Mouse (Mus musculus) embryonic facial prominence, embryonic 14.5 days (tissue): ENCODE data around the gene Pnrc1. TPM values are rescaled to one million over a fixed set of nuclear protein-coding genes. Genes with fewer than 3 reads are reported as not detected.

Source experiments
- ATAC-seq: fragments of 200-750 bp; cut with Nextera tagmentation; 2 replicates; pipeline ENCODE4 v1.8.0; 2017; ENCODE audit warnings: low read depth, moderate number of reproducible peaks, moderate TSS enrichment
- DNase-seq: peaks from one replicate; pipeline ENCODE4 v3.0.0-alpha.2; 2015; ENCODE audit warnings: low spot score
- H3K27ac ChIP-seq: fragments of 300-500 bp; sonication (generic); replicated peaks from 2 replicates; pipeline ENCODE4 v1.5.1; 2014; ENCODE audit warnings: low read depth, mild to moderate bottlenecking, low read length, moderate library complexity
- H3K27me3 ChIP-seq: fragments of 300-500 bp; sonication (generic); replicated peaks from 2 replicates; pipeline ENCODE4 v1.6.1; 2014; ENCODE audit warnings: low read length; ENCODE audit not compliant: control insufficient read depth, insufficient read depth
- H3K36me3 ChIP-seq: fragments of 300-500 bp; sonication (generic); 2 replicates; pipeline ENCODE4 v1.6.1; 2014; ENCODE audit warnings: low read length, mixed read lengths; ENCODE audit not compliant: control insufficient read depth, insufficient read depth
- H3K4me1 ChIP-seq: fragments of 300-500 bp; sonication (generic); 2 replicates; pipeline ENCODE4 v1.6.1; 2014; ENCODE audit warnings: antibody characterized with exemption, low read length; ENCODE audit not compliant: control insufficient read depth, insufficient read depth
- H3K4me2 ChIP-seq: fragments of 300-500 bp; sonication (generic); 2 replicates; pipeline ENCODE4 v1.6.1; 2014; ENCODE audit warnings: low read depth, mild to moderate bottlenecking, low read length, moderate library complexity, mixed read lengths
- H3K4me3 ChIP-seq: fragments of 300-500 bp; sonication (generic); 2 replicates; pipeline ENCODE4 v1.5.1; 2014; ENCODE audit warnings: low read depth, mild to moderate bottlenecking, low read length
- H3K9ac ChIP-seq: fragments of 300-500 bp; sonication (generic); 2 replicates; pipeline ENCODE4 v1.6.1; 2014; ENCODE audit warnings: low read depth, mild to moderate bottlenecking, low read length, moderate library complexity, mixed read lengths
- H3K9me3 ChIP-seq: fragments of 300-500 bp; sonication (generic); 2 replicates; pipeline ENCODE4 v1.6.1; 2016; ENCODE audit warnings: low read length; ENCODE audit not compliant: control insufficient read depth
- WGBS: fragments of 180-500 bp; shearing (Covaris S2); extraction: QIAGEN DNeasy Blood & Tissue Kit; methylation state at CpG from one replicate; pipeline ENCODE4 v1.1.7; 2014; 5-methylcytosine and 5-hydroxymethylcytosine counted together
- polyA plus RNA-seq: library from polyadenylated mRNA; unstranded; fragments of >200 nt; fragmentation: Nextera tagmentation; extraction: Ambion mirVana; gene quantifications from 2 replicates; pipeline ENCODE4 v1.2.1, GENCODE M21; 2014

Pnrc1 gene
- polyA plus RNA-seq, 1 experiment from 2014 or later = 105 TPM

DNA sequence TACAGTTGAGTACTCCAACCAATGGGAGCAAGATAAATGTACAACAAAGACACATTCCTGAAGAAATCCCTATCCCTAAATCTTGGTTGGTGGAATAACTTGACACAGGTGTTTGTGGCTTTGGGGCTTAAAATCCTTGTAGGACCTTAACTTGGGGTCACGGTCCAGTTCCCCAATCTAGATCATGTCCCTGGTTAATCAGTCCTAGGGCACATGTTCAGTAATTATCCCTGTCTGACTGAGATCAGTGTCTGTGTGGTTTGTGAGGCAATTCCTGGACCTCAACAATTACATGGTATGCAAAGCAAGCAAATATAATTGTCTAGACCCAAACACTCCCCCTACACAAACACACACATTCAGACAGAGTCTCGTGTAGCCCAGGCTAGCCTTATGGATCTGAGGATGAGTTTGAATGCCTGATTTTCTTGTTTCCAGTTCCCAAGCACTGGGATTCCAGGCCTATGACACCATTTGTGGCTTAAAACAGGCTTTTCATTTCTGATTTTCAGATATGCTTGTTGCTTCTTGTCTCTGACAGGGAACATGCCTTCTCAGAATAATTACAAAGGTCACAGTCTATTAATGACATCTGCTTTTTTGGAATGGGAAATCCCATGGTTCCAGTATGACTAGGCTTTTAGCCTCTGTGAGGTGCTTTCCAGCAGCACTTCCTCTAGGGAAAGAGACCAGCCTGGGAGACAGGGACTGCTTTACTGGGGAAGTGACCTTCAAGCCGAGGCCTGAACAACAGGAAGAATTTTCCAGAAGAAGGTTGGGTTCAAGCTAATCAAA is 7.9 kb downstream of the Pnrc1 start:
- H3K36me3 ChIP-seq = no peaks in the 10 kb centered on the region
- WGBS = 63% methylated on average over 3 of the region's 3 CpGs
- H3K27ac ChIP-seq = no peak overlapping the region
- DNase-seq (no peak), ATAC-seq (no peak)
- no peaks in the 10 kb centered on the region for H3K4me1 ChIP-seq
- no peaks in the 10 kb centered on the region for H3K9me3 ChIP-seq
- H3K27me3 ChIP-seq = no peaks in the 10 kb centered on the region
- no peak overlapping the region for H3K4me3 ChIP-seq
- no peak overlapping the region for H3K9ac ChIP-seq
- no peak overlapping the region for H3K4me2 ChIP-seq

DNA sequence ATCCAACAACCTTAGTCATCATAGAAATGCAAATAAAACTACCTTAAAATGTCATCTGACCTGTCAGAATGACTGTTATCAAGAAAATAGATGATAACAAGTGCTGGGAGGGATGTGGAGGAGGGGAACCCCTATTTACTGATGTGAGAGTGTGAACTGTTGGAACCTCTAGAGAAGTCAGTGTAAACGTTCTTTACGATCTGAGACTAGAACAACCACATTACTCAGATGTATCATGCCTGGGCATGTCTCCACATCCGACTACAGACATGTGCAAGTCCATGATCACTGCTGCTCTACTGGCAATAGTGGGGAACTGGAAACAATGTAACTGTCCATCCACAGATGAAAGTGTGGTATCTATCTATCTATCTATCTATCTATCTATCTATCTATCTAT is 16.5 kb downstream of the Pnrc1 start:
- no peak for ATAC-seq
- Histone ChIP-seq H3K36me3 (no peaks in the 10 kb centered on the region), H3K9ac (no peak overlapping the region), H3K9me3 (no peaks in the 10 kb centered on the region), H3K4me2 (no peak overlapping the region), H3K27me3 (no peaks in the 10 kb centered on the region), H3K4me3 (no peak overlapping the region), H3K4me1 (no peaks in the 10 kb centered on the region), H3K27ac (no peak overlapping the region)
- no peak for DNase-seq
- WGBS = 69% methylated on average over 3 of the region's 3 CpGs

GRCm38 (mm10) chr4:33270386-33271314 is 19.3 kb downstream of the Pnrc1 start:
- WGBS = 84% methylated on average over 11 of the region's 11 CpGs
- Histone ChIP-seq H3K4me3 (no peak overlapping the region), H3K27me3 (no peaks in the 10 kb centered on the region), H3K4me1 (no peaks in the 10 kb centered on the region), H3K9ac (no peak overlapping the region), H3K9me3 (no peaks in the 10 kb centered on the region), H3K27ac (no peak overlapping the region), H3K4me2 (no peak overlapping the region), H3K36me3 (no peaks in the 10 kb centered on the region)
- no peak for DNase-seq
- no peak for ATAC-seq

DNA sequence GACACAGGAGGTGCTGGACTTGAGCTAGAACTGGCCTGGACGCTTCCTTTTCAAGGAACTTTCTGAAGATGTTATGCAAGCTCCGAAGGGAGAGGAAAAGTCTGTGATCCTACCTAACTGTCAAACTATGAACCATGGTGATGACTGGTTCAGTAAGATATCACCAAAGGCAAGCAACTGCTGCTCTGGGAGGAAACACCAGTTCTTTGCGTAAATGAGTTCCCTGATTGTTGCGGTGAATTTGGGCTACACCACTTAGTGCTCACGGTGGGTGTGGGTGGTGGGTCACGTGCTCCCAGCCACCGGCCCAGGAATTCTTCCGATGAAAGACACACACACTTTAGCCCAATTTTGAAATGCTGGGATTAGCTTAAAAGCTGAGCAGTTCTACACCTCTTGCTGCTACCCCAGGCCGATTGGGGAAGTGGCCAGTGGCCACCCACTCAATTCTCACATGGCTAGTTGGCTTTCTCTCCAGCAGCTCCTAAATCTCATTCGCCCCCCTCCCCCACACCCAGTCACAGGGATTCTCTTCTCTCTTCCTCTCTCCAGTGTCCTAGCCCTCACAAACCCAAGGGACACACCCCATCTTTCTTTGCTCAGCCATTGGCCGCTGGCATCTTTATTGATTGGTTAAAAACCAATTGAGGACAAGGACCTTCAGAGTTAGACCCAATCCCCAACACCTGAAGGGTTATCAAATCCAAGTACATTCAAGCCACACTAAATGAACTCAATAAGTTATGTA is 24.8 kb downstream of the Pnrc1 start:
- 81% methylated on average over 11 of the region's 11 CpGs for WGBS
- no peaks in the 10 kb centered on the region for H3K27me3 ChIP-seq
- no peaks in the 10 kb centered on the region for H3K4me1 ChIP-seq
- DNase-seq (no peak), ATAC-seq (no peak)
- no peak overlapping the region for H3K9ac ChIP-seq
- H3K4me3 ChIP-seq = no peak overlapping the region
- H3K36me3 ChIP-seq = no peaks in the 10 kb centered on the region
- no peak overlapping the region for H3K27ac ChIP-seq
- H3K4me2 ChIP-seq = no peak overlapping the region
- H3K9me3 ChIP-seq = no peaks in the 10 kb centered on the region

DNA sequence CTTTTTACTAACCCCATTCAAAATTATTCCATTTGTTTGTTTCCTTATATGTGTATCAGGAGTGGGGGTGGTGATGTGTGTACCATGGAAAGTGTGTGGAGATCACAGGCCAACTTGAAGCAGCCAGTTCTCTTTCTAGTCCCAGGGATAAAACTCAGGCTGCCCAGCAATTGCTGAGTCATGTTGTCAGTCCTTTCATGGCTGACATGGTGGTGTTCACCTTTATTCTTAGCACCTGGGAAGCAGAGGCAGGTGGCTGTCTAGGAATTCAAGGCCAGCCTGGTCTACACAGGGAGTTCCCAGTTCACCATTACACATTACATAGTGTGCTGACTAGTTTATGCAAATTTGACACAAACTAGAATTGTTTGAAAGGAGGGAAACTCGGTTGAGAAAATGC is 27.1 kb downstream of the Pnrc1 start:
- no peak overlapping the region for H3K4me3 ChIP-seq
- 79% methylated on average over 1 of the region's 1 CpGs for WGBS
- ATAC-seq = no peak
- DNase-seq = no peak
- no peak overlapping the region for H3K9ac ChIP-seq
- no peaks in the 10 kb centered on the region for H3K27me3 ChIP-seq
- no peaks in the 10 kb centered on the region for H3K4me1 ChIP-seq
- H3K36me3 ChIP-seq = no peaks in the 10 kb centered on the region
- H3K9me3 ChIP-seq = no peaks in the 10 kb centered on the region
- no peak overlapping the region for H3K27ac ChIP-seq
- H3K4me2 ChIP-seq = no peak overlapping the region

DNA sequence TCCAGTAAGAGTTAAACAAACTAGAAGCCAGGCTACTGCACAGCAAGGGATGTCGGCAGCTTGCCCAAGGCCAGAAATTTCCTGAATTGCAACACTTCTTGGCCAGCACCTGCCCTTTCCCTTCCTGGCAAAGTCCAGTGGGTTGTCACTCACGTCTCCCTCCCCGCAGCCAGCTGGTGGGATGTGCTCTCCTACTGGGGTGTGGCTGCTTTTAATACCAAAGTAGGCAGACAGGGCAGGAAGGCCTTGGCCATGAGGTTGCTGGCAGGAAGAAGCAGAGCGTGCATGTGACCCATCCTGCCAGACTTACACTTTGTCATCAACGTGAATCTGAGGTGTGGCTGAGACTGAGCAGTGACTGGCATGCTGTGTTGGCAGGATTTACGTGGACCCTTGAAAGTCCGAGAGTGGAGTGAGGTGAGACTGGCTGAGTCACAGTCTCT is 28.6 kb downstream of the Pnrc1 start:
- Histone ChIP-seq H3K4me2 (no peak overlapping the region), H3K9ac (no peak overlapping the region), H3K4me1 (no peaks in the 10 kb centered on the region), H3K9me3 (no peaks in the 10 kb centered on the region), H3K4me3 (no peak overlapping the region), H3K27me3 (no peaks in the 10 kb centered on the region), H3K27ac (no peak overlapping the region), H3K36me3 (no peaks in the 10 kb centered on the region)
- no peak for ATAC-seq
- peak; percentile 69 for DNase-seq
- WGBS = 48% methylated on average over 7 of the region's 7 CpGs

DNA sequence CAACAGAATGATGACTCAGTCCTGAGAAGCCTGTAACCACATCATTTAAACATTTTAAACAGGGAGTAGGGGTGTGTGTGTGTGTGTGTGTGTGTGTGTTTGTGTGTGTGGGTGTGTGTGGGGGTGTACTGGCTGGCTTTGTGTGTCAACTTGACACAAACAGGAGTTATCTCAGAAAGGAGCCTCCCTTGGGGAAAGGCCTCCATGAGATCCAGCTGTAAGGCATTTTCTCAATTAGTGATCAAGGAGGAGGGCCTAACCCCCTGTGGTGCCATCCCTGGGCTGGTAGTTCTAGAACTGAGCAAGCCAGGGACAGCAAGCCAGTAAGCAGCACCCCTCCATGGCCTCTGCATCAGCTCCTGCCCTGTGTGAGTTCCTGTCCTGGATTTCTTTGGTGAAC is 29.7 kb downstream of the Pnrc1 start:
- ATAC-seq (no peak), DNase-seq (no peak)
- no peak overlapping the region for H3K4me3 ChIP-seq
- no peaks in the 10 kb centered on the region for H3K27me3 ChIP-seq
- H3K4me2 ChIP-seq = no peak overlapping the region
- H3K27ac ChIP-seq = no peak overlapping the region
- no peaks in the 10 kb centered on the region for H3K9me3 ChIP-seq
- H3K36me3 ChIP-seq = no peaks in the 10 kb centered on the region
- no peak overlapping the region for H3K9ac ChIP-seq
- H3K4me1 ChIP-seq = no peaks in the 10 kb centered on the region

- H3K9me3 ChIP-seq = no peaks in the 10 kb centered on the region
- WGBS = 58% methylated on average over 11 of the region's 11 CpGs
- no peak for ATAC-seq
These were observed 32.5 kb downstream of the Pnrc1 start for GRCm38 (mm10) chr4:33257263-33257964.

More at GRCm38 (mm10) chr4:33257263-33257964, 32.5 kb downstream of the Pnrc1 start:
- H3K36me3 ChIP-seq = no peaks in the 10 kb centered on the region
- H3K4me2 ChIP-seq = no peak overlapping the region
- no peak overlapping the region for H3K27ac ChIP-seq
- no peak for DNase-seq
- no peak overlapping the region for H3K9ac ChIP-seq
- H3K4me3 ChIP-seq = no peak overlapping the region
- no peaks in the 10 kb centered on the region for H3K27me3 ChIP-seq
- no peaks in the 10 kb centered on the region for H3K4me1 ChIP-seq
